Mouse (Mus musculus) liver, embryonic 16.5 days (tissue): ENCODE data around the gene Pappa. TPM values are rescaled to one million over a fixed set of nuclear protein-coding genes. Genes with fewer than 3 reads are reported as not detected.

Experiments used
- ATAC-seq: fragments of 200-750 bp; cut with Nextera tagmentation; 2 replicates; pipeline ENCODE4 v1.8.0; 2017; ENCODE audit warnings: low read depth, mild to moderate bottlenecking, moderate number of reproducible peaks, moderate library complexity
- H3K27ac ChIP-seq: fragments of 300-500 bp; sonication (generic); 2 replicates; pipeline ENCODE4 v1.5.1; 2014; ENCODE audit warnings: mild to moderate bottlenecking, low read length
- H3K27me3 ChIP-seq: fragments of 300-500 bp; sonication (generic); 2 replicates; pipeline ENCODE4 v1.6.1; 2014; ENCODE audit warnings: low read depth, low read length, mixed read lengths; ENCODE audit not compliant: control insufficient read depth, insufficient read depth
- H3K36me3 ChIP-seq: fragments of 300-500 bp; sonication (generic); 2 replicates; pipeline ENCODE4 v1.6.1; 2014; ENCODE audit warnings: mild to moderate bottlenecking; ENCODE audit not compliant: control insufficient read depth, insufficient read depth
- H3K4me1 ChIP-seq: fragments of 300-500 bp; sonication (generic); 2 replicates; pipeline ENCODE4 v1.6.1; 2014; ENCODE audit warnings: low read depth, low read length, mixed read lengths; ENCODE audit not compliant: control insufficient read depth
- H3K4me2 ChIP-seq: fragments of 300-500 bp; sonication (generic); 2 replicates; pipeline ENCODE4 v1.6.1; 2014; ENCODE audit warnings: low read depth, low read length, mixed read lengths
- H3K4me3 ChIP-seq: fragments of 300-500 bp; sonication (generic); 2 replicates; pipeline ENCODE4 v1.5.1; 2014; ENCODE audit warnings: low read depth, mild to moderate bottlenecking, low read length
- H3K9ac ChIP-seq: fragments of 300-500 bp; sonication (generic); 2 replicates; pipeline ENCODE4 v1.6.1; 2014; ENCODE audit warnings: low read depth, low read length
- H3K9me3 ChIP-seq: fragments of 300-500 bp; sonication (generic); replicated peaks from 2 replicates; pipeline ENCODE4 v1.6.1; 2016; ENCODE audit warnings: low read length; ENCODE audit not compliant: control insufficient read depth
- WGBS: fragments of 180-500 bp; shearing (Covaris S2); extraction: QIAGEN DNeasy Blood & Tissue Kit; methylation state at CpG from one replicate; pipeline ENCODE4 v1.1.7; 2014; ENCODE audit not compliant: insufficient replicate concordance; 5-methylcytosine and 5-hydroxymethylcytosine counted together
- polyA plus RNA-seq: library from polyadenylated mRNA; unstranded; fragments of >200 nt; fragmentation: Nextera tagmentation; extraction: Ambion mirVana; gene quantifications from 2 replicates; pipeline ENCODE4 v1.2.1, GENCODE M21; 2015

The Pappa gene
- polyA plus RNA-seq, 1 experiment from 2014 or later: 0.05 TPM

DNA sequence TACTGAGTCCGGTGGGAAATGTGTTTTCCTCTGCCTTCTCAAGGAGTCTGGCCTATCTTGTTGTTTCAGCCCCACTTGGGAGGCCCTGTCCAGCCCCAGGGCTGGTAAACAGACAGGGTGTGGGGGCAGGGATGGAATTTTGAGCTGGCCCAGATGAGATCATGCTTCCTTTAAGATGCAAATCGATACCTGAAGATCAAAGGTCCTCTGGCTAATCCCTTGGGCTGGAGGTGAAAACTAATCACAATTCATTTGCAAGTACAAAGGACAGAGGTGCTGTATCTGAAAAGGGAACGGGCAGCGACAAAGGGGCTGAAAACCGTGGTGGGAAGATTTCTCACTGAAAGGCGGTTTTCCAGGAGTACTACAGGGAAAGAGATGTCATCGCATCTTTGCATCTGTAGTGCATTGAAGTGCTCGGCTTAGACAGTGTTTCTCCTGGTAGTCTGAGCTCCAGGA lies 114.6 kb downstream of the Pappa start:
- Histone ChIP-seq H3K27ac (no peak overlapping the region), H3K4me3 (no peak overlapping the region), H3K27me3 (no peaks in the 10 kb centered on the region), H3K4me2 (no peak overlapping the region), H3K4me1 (no peaks in the 10 kb centered on the region), H3K9ac (no peak overlapping the region), H3K9me3 (no peaks in the 10 kb centered on the region), H3K36me3 (no peaks in the 10 kb centered on the region)
- WGBS: 29% methylated on average over 8 of the region's 8 CpGs
- ATAC-seq: no peak

GRCm38 (mm10) chr4:65242434-65242931 lies 118.5 kb downstream of the Pappa start:
- H3K4me2 ChIP-seq: no peak overlapping the region
- no peaks in the 10 kb centered on the region for H3K27me3 ChIP-seq
- no peak overlapping the region for H3K9ac ChIP-seq
- no peaks in the 10 kb centered on the region for H3K4me1 ChIP-seq
- no peaks in the 10 kb centered on the region for H3K9me3 ChIP-seq
- no peak for ATAC-seq
- H3K27ac ChIP-seq: no peak overlapping the region
- no peak overlapping the region for H3K4me3 ChIP-seq
- 10% methylated on average over 3 of the region's 3 CpGs for WGBS
- H3K36me3 ChIP-seq: no peaks in the 10 kb centered on the region

GRCm38 (mm10) chr4:65243245-65243644 lies 119.3 kb downstream of the Pappa start:
- Histone ChIP-seq H3K9ac (no peak overlapping the region), H3K27ac (no peak overlapping the region), H3K4me3 (no peak overlapping the region), H3K27me3 (no peaks in the 10 kb centered on the region), H3K4me1 (no peaks in the 10 kb centered on the region), H3K9me3 (no peaks in the 10 kb centered on the region), H3K4me2 (no peak overlapping the region), H3K36me3 (no peaks in the 10 kb centered on the region)
- WGBS: 39% methylated on average over 2 of the region's 2 CpGs
- no peak for ATAC-seq

DNA sequence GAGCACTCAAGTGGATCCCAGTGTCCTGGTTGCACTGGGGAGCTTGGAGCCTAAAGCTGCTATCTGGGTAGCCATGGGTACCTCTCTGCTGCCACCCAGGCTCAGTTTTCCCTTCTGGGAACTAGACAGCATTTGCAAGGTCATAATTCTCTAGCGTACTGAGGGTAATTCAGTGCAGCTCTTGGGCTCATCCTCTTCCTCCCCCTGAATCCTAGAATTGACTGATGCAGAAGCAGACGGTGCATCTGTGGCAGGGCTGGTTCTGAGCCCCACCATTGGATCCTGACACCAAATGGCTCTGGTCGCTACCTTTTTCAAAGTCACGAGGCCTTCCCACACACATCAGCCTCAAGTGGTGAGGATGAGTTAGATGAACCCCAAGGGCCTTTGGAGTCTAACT lies 121.0 kb downstream of the Pappa start:
- Histone ChIP-seq H3K27ac (no peak overlapping the region), H3K4me2 (no peak overlapping the region), H3K27me3 (no peaks in the 10 kb centered on the region), H3K4me3 (no peak overlapping the region), H3K9me3 (no peaks in the 10 kb centered on the region), H3K4me1 (no peaks in the 10 kb centered on the region), H3K36me3 (no peaks in the 10 kb centered on the region), H3K9ac (no peak overlapping the region)
- ATAC-seq: no peak
- WGBS: 63% methylated on average over 4 of the region's 4 CpGs

DNA sequence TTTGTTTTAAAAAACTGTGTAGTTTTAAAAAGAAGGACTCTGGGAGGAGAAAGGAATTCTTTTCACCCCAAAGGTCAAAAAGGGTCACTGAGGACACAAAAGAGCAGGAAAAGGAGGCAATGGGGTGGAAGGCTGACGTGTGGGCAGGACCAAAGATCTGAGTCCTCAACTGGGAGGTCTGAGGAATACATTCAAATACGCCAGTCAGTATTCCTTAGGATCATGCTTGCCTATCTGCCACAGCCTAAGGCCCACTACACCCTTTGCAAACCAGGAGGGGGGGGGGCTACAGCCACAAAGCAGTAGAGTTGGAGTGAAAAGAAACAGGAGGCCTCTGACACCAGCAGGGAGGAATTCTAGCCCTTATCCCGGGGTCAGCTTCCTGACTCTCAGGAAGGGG lies 121.5 kb downstream of the Pappa start:
- Histone ChIP-seq H3K27ac (no peak overlapping the region), H3K9ac (no peak overlapping the region), H3K4me2 (no peak overlapping the region), H3K4me1 (no peaks in the 10 kb centered on the region), H3K36me3 (no peaks in the 10 kb centered on the region), H3K27me3 (no peaks in the 10 kb centered on the region), H3K9me3 (no peaks in the 10 kb centered on the region), H3K4me3 (no peak overlapping the region)
- ATAC-seq: no peak
- 53% methylated on average over 3 of the region's 3 CpGs for WGBS

- Histone ChIP-seq H3K27me3 (no peaks in the 10 kb centered on the region), H3K9ac (no peak overlapping the region), H3K4me1 (no peaks in the 10 kb centered on the region), H3K4me2 (no peak overlapping the region), H3K4me3 (no peak overlapping the region), H3K9me3 (no peaks in the 10 kb centered on the region), H3K27ac (no peak overlapping the region), H3K36me3 (no peaks in the 10 kb centered on the region)
- WGBS: 18% methylated on average over 8 of the region's 8 CpGs
- no peak for ATAC-seq
Measured at GRCm38 (mm10) chr4:65252193-65252592, 128.2 kb downstream of the Pappa start.

DNA sequence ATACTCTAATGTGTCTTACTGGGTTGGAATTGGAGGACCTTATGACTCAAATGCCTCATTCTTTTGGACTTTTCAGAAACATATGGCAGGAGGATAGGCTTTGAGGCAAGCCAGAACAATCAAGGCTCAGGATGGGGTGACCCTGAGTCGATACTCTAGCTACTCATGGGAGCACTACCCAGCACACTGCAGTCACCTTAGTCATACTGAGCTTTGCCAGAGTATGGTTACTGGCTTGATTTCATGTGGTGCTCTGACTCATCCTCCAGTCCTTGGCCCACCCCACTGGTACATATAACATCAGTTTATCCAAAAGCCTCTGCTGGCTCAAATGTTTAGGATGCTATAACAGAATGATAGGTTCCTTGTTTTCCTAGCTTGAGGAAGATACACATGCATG lies 130.1 kb downstream of the Pappa start:
- Histone ChIP-seq H3K9me3 (no peaks in the 10 kb centered on the region), H3K27ac (no peak overlapping the region)

GRCm38 (mm10) chr4:65267066-65267465 lies 143.1 kb downstream of the Pappa start:
- Histone ChIP-seq H3K9ac (no peak overlapping the region), H3K27me3 (no peaks in the 10 kb centered on the region), H3K4me3 (no peak overlapping the region), H3K9me3 (no peaks in the 10 kb centered on the region), H3K27ac (no peak overlapping the region), H3K36me3 (no peaks in the 10 kb centered on the region), H3K4me1 (no peaks in the 10 kb centered on the region), H3K4me2 (no peak overlapping the region)
- ATAC-seq: no peak
- 56% methylated on average over 2 of the region's 2 CpGs for WGBS

More for the DNA sequence above, 130.1 kb downstream of the Pappa start:
- Histone ChIP-seq H3K4me2 (no peak overlapping the region), H3K4me1 (no peaks in the 10 kb centered on the region), H3K9ac (no peak overlapping the region), H3K4me3 (no peak overlapping the region), H3K27me3 (no peaks in the 10 kb centered on the region), H3K36me3 (no peaks in the 10 kb centered on the region)
- 60% methylated on average over 1 of the region's 1 CpGs for WGBS
- no peak for ATAC-seq

- H3K27me3 ChIP-seq: no peaks in the 10 kb centered on the region
- no peak overlapping the region for H3K27ac ChIP-seq
- no peak overlapping the region for H3K9ac ChIP-seq
- no peak overlapping the region for H3K4me2 ChIP-seq
- no peak for ATAC-seq
- no peaks in the 10 kb centered on the region for H3K36me3 ChIP-seq
- no peaks in the 10 kb centered on the region for H3K9me3 ChIP-seq
- 55% methylated on average over 2 of the region's 2 CpGs for WGBS
- no peak overlapping the region for H3K4me3 ChIP-seq
- no peaks in the 10 kb centered on the region for H3K4me1 ChIP-seq
Measured at GRCm38 (mm10) chr4:65269996-65270395, 146.0 kb downstream of the Pappa start.
